Mouse (Mus musculus) WW6 (cell line): Measurements from ENCODE around the gene Plxna1.

Experiments used
- DNase-seq: peaks from one replicate; pipeline ENCODE4 v3.0.0-alpha.2; 2013; ENCODE audit warnings: low read depth, low spot score

The Plxna1 gene

GRCm38 (mm10) chr6:89361418-89362280, 771 bp downstream of the Plxna1 start:
- peak; percentile 18 for DNase-seq

GRCm38 (mm10) chr6:89360709-89361417, 1.6 kb downstream of the Plxna1 start:
- no peak for DNase-seq

GRCm38 (mm10) chr6:89359771-89360708, 2.4 kb downstream of the Plxna1 start:
- DNase-seq, result no peak

- no peak for DNase-seq
Measured at GRCm38 (mm10) chr6:89359192-89359591, 3.2 kb downstream of the Plxna1 start.

GRCm38 (mm10) chr6:89355661-89356060, 6.8 kb downstream of the Plxna1 start:
- no peak for DNase-seq

- DNase-seq, result no peak
Measured at GRCm38 (mm10) chr6:89354726-89355125, 7.7 kb downstream of the Plxna1 start.

GRCm38 (mm10) chr6:89354076-89354475, 8.3 kb downstream of the Plxna1 start:
- no peak for DNase-seq

GRCm38 (mm10) chr6:89353101-89353500, 9.3 kb downstream of the Plxna1 start:
- DNase-seq, result no peak

- no peak for DNase-seq
Measured at GRCm38 (mm10) chr6:89351441-89352137, 10.8 kb downstream of the Plxna1 start.

GRCm38 (mm10) chr6:89350520-89350919, 11.9 kb downstream of the Plxna1 start:
- no peak for DNase-seq

- DNase-seq, result no peak
Measured at GRCm38 (mm10) chr6:89350037-89350515, 12.3 kb downstream of the Plxna1 start.

- no peak for DNase-seq
Measured at GRCm38 (mm10) chr6:89348363-89348762, 14.1 kb downstream of the Plxna1 start.

GRCm38 (mm10) chr6:89347792-89348191, 14.6 kb downstream of the Plxna1 start:
- no peak for DNase-seq

- DNase-seq, result no peak
Measured at GRCm38 (mm10) chr6:89345855-89346254, 16.6 kb downstream of the Plxna1 start.

GRCm38 (mm10) chr6:89345486-89345785, 17.0 kb downstream of the Plxna1 start:
- DNase-seq, result no peak

- DNase-seq, result no peak
Measured at GRCm38 (mm10) chr6:89344613-89345485, 17.6 kb downstream of the Plxna1 start.

- DNase-seq, result no peak
Measured at GRCm38 (mm10) chr6:89341981-89342380, 20.4 kb downstream of the Plxna1 start.

- DNase-seq, result no peak
Measured at GRCm38 (mm10) chr6:89339447-89339846, 23.0 kb downstream of the Plxna1 start.

- no peak for DNase-seq
Measured at GRCm38 (mm10) chr6:89338733-89339132, 23.7 kb downstream of the Plxna1 start.

- DNase-seq, result no peak
Measured at GRCm38 (mm10) chr6:89337574-89337973, 24.8 kb downstream of the Plxna1 start.
